Mouse (Mus musculus): ENCODE measurements around the gene Acyp2. TPM values are rescaled to one million over a fixed set of nuclear protein-coding genes. Genes with fewer than 3 reads are reported as not detected.

The Acyp2 gene
- polyA plus RNA-seq, 1 experiment from 2014 or later: 29.9 TPM

- Histone ChIP-seq H3K4me1 (ENCODE audit: insufficient read depth) (no peaks in the 10 kb centered on the region), H3K27me3 (ENCODE audit: insufficient read depth, low read length) (no peaks in the 10 kb centered on the region), H3K4me3 (ENCODE audit: low read depth, low read length) (no peak overlapping the region), H3K4me2 (no peak overlapping the region), H3K36me3 (ENCODE audit: insufficient read depth) (no peaks in the 10 kb centered on the region), H3K9ac (no peak overlapping the region), H3K9me3 (ENCODE audit: low read depth, low read length) (no peaks in the 10 kb centered on the region), H3K27ac (ENCODE audit: low read depth) (no peak overlapping the region)
- DNase-seq (no peak), ATAC-seq (ENCODE audit: insufficient read depth) (no peak)
- TF ChIP-seq CTCF (IDR thresholded peaks at IDR 0.05; ENCODE audit: low read depth): no peak
- WGBS: 87% methylated on average over 4 of the region's 4 CpGs
These were observed 141.2 kb downstream of the Acyp2 start for GRCm38 (mm10) chr11:30508178-30508577.

DNA sequence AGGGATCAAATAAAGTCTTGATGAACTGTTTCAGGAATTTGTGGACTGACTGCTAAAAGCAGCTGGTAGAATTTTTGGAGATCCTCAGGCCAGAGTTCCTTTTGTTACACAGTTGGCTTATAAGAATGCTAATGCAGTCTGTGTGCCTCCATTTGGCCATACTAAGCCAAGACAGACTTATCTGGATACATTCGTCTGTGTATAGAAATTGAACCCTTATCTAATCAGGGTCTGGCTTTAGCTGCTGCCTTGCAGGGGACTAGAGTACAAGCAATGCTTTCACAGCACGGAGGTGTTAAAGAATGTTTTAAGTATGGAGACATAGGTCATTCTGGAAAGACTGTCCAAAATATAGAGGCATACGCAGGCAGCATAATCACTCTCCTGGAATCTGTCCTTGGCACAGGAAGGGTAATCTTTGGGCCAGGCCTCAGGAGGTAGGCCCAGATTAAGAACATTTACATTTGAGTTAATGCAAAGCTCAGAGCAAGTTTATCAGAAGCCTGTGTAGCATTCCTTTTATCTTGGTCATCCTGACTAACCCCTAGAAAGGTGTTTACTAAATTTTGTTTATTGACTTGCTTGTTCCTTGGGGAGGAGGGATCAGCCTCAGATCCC is 150.5 kb downstream of the Acyp2 start:
- H3K4me1 ChIP-seq (ENCODE audit: insufficient read depth): no peaks in the 10 kb centered on the region
- no peak overlapping the region for H3K4me2 ChIP-seq
- no peak for TF ChIP-seq CTCF (IDR thresholded peaks at IDR 0.05; ENCODE audit: low read depth)
- no peak overlapping the region for H3K27ac ChIP-seq (ENCODE audit: low read depth)
- no peaks in the 10 kb centered on the region for H3K27me3 ChIP-seq (ENCODE audit: insufficient read depth, low read length)
- H3K9ac ChIP-seq: no peak overlapping the region
- 33% methylated on average over 3 of the region's 3 CpGs for WGBS
- H3K36me3 ChIP-seq (ENCODE audit: insufficient read depth): no peaks in the 10 kb centered on the region
- no peaks in the 10 kb centered on the region for H3K9me3 ChIP-seq (ENCODE audit: low read depth, low read length)
- DNase-seq (peak; percentile 7), ATAC-seq (ENCODE audit: insufficient read depth) (no peak; the same call in 1 of the 2 replicates)
- no peak overlapping the region for H3K4me3 ChIP-seq (ENCODE audit: low read depth, low read length)

DNA sequence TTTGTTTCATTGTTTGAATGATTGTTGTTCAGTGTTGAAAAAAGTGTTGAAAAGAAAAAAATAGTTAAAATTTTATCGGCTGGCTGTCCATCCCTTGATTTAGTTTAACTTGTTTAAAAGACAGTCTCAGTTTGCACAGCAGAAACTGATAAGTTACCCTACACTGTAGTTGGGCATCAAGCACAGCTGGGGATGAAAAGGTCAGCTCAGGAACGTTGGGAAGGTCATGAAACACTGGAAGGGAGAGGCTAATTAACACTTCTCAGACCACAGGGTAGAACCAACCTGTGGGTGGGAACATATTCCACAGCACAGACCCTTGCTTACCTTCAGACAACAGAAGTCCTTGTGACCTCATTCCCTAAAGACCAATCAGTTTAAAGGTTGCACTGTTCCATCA is 152.2 kb downstream of the Acyp2 start:
- TF ChIP-seq CTCF (IDR thresholded peaks at IDR 0.05; ENCODE audit: low read depth): no peak
- H3K9ac ChIP-seq: no peak overlapping the region
- H3K4me1 ChIP-seq (ENCODE audit: insufficient read depth): no peaks in the 10 kb centered on the region
- no peak for DNase-seq
- no peak overlapping the region for H3K4me2 ChIP-seq
- WGBS: 52% methylated on average over 2 of the region's 2 CpGs
- H3K4me3 ChIP-seq (ENCODE audit: low read depth, low read length): no peak overlapping the region
- no peak overlapping the region for H3K27ac ChIP-seq (ENCODE audit: low read depth)
- no peak for ATAC-seq (ENCODE audit: insufficient read depth)
- H3K9me3 ChIP-seq (ENCODE audit: low read depth, low read length): no peaks in the 10 kb centered on the region
- no peaks in the 10 kb centered on the region for H3K36me3 ChIP-seq (ENCODE audit: insufficient read depth)
- H3K27me3 ChIP-seq (ENCODE audit: insufficient read depth, low read length): no peaks in the 10 kb centered on the region

DNA sequence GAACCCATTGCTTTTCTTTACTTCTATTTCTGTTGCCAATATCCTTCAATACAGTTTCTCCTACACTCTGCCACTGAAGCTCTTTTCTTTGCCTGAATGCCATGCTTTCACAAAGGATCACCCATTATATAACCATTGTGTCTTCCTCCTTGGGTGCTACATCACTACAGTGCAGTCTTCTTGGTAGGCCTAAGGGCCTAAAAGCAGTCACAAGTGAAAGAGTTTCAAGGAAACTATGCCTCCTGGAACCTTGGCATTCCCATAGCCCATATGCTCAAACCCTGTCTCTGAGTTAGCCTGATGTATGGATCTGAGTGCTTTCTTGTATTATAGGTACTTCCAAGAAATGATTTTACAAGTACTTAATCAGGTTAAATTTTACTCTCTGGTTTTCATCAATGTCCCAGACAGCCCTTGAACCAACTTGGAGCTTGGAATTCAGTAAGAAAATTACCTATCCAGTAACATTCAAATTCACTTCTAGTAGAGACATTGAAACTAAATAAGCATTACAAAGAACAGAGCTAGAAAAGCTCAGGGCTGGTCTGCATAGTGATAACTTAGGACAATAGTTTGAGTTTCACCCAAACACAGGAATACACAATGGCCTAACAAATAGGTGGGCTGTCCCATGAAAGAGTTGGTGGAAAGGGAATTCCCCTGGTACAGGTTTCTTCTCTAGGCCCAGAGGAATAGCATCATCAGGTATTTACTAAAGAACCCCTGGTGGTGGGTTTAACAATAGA is 157.7 kb downstream of the Acyp2 start:
- Histone ChIP-seq H3K4me3 (ENCODE audit: low read depth, low read length) (no peak overlapping the region), H3K4me1 (ENCODE audit: insufficient read depth) (no peaks in the 10 kb centered on the region), H3K27ac (ENCODE audit: low read depth) (no peak overlapping the region), H3K4me2 (no peak overlapping the region), H3K9ac (no peak overlapping the region), H3K9me3 (ENCODE audit: low read depth, low read length) (no peaks in the 10 kb centered on the region), H3K36me3 (ENCODE audit: insufficient read depth) (no peaks in the 10 kb centered on the region), H3K27me3 (ENCODE audit: insufficient read depth, low read length) (no peaks in the 10 kb centered on the region)
- no peak for TF ChIP-seq CTCF (IDR thresholded peaks at IDR 0.05; ENCODE audit: low read depth)
- DNase-seq: no peak
- no peak for ATAC-seq (ENCODE audit: insufficient read depth)

DNA sequence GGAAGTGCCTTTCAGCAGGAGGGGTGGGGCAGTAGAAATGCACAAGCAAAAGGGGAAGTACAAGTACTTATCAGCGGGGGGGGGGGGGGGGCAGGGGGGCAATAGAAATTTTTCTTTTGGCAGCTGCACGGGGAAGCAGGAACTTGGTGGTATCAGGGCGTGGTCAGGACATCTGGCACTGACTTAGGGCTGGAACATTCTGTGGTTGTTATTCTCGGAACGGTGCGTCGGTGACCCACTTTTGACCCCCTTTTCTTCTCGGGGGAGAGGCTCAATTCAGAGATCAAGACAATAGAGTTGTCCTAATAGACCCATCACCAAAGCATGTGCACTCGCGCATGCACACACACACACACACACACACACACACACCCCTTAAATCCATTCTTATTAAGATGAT is 161.2 kb downstream of the Acyp2 start:
- Histone ChIP-seq H3K9ac (no peak overlapping the region), H3K27me3 (ENCODE audit: insufficient read depth, low read length) (no peaks in the 10 kb centered on the region), H3K4me2 (no peak overlapping the region), H3K9me3 (ENCODE audit: low read depth, low read length) (no peaks in the 10 kb centered on the region), H3K36me3 (ENCODE audit: insufficient read depth) (no peaks in the 10 kb centered on the region), H3K27ac (ENCODE audit: low read depth) (no peak overlapping the region), H3K4me1 (ENCODE audit: insufficient read depth) (no peaks in the 10 kb centered on the region), H3K4me3 (ENCODE audit: low read depth, low read length) (no peak overlapping the region)
- DNase-seq (no peak), ATAC-seq (ENCODE audit: insufficient read depth) (no peak)
- no peak for TF ChIP-seq CTCF (IDR thresholded peaks at IDR 0.05; ENCODE audit: low read depth)
- WGBS: 71% methylated on average over 10 of the region's 10 CpGs

DNA sequence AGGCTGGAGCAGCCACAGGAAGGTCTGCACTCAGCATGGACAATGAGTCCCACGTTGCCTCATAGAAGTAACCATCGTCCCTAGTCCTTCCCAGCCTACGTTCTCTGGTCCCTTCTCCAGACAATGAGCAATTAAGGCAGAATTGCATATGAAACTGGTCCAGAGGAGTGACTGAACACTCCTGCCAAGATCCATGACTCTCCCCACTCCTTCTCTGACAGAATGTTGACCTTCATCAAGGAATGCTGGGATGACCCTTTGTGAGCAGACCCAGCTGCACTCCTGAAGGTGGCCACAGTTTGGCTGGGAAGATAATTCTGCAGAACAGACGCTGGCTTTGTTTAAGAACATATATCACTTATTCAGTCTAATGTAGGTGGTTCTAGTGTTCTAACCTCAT is 166.1 kb downstream of the Acyp2 start:
- no peak for DNase-seq
- no peak for TF ChIP-seq CTCF (IDR thresholded peaks at IDR 0.05; ENCODE audit: low read depth)
- Histone ChIP-seq H3K27ac (ENCODE audit: low read depth) (no peak overlapping the region), H3K27me3 (ENCODE audit: insufficient read depth, low read length) (no peaks in the 10 kb centered on the region), H3K4me1 (ENCODE audit: insufficient read depth) (no peaks in the 10 kb centered on the region), H3K4me3 (ENCODE audit: low read depth, low read length) (no peak overlapping the region), H3K9me3 (ENCODE audit: low read depth, low read length) (no peaks in the 10 kb centered on the region), H3K36me3 (ENCODE audit: insufficient read depth) (no peaks in the 10 kb centered on the region), H3K9ac (no peak overlapping the region), H3K4me2 (no peak overlapping the region)
- no peak for ATAC-seq (ENCODE audit: insufficient read depth)
- 71% methylated on average over 4 of the region's 4 CpGs for WGBS

GRCm38 (mm10) chr11:30471751-30472593 is 177.4 kb downstream of the Acyp2 start, which contains the start of gene 4930505A04Rik:
Gene 4930505A04Rik (minus strand): TSS chr11:30471827.
- Histone ChIP-seq H3K9me3 (ENCODE audit: low read depth, low read length) (no peaks in the 10 kb centered on the region), H3K36me3 (ENCODE audit: insufficient read depth) (no peaks in the 10 kb centered on the region), H3K9ac (peak within 1 kb of the TSS; percentile 59), H3K4me1 (ENCODE audit: insufficient read depth) (0 out of 2 replicates have a peak, but pooled peaks cover 5% of the 10 kb centered on the region), H3K27me3 (ENCODE audit: insufficient read depth, low read length) (no peaks in the 10 kb centered on the region), H3K27ac (ENCODE audit: low read depth) (peak within 1 kb of the TSS; percentile 86), H3K4me2 (peak within 1 kb of the TSS; percentile 82), H3K4me3 (ENCODE audit: low read depth, low read length) (peak within 1 kb of the TSS; percentile 44)
- ATAC-seq (ENCODE audit: insufficient read depth) (peak; percentile 98), DNase-seq (peak; percentile 98)
- TF ChIP-seq CTCF (IDR thresholded peaks at IDR 0.05; ENCODE audit: low read depth): no peak
- 4% methylated on average over 17 of the region's 17 CpGs for WGBS

Measured in lung, embryonic 14.5 days (tissue).